Mouse (Mus musculus) MN1 (cell line): ENCODE measurements around the gene Sf3b6.
A peak's percentile ranks its signal among the peaks of the same experiment; 100 is the strongest.

Experiments used
- DNase-seq: peaks from one replicate; pipeline ENCODE4 v3.0.0-alpha.2; 2016; ENCODE audit warnings: low spot score

Sf3b6 gene

GRCm38 (mm10) chr12:4841392-4841887 is 24.1 kb downstream of the Sf3b6 start, which contains the start of gene Fkbp1b:
TSS of gene Fkbp1b (minus strand) at chr12:4841591.
- DNase-seq: peak; percentile 74

DNA sequence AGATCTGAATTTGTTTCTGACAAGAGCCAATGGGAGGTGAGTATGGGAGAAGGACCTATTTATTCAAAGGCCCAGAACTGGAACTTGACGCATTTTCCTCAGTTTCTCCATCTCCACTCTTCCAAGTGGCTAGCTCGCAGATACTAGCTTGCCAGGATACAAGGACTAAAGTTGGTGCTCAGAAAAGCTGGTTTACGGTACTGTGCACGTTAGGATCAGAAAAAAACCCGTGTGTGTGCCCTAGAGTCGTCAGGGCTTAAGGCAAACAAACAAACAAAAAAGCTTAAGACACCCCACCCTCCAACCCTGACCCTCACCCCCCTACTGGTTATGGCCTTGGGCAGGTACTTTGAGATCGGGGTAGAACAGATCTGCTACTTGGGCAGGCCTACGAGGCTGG is 25.1 kb downstream of the Sf3b6 start:
- DNase-seq: no peak

DNA sequence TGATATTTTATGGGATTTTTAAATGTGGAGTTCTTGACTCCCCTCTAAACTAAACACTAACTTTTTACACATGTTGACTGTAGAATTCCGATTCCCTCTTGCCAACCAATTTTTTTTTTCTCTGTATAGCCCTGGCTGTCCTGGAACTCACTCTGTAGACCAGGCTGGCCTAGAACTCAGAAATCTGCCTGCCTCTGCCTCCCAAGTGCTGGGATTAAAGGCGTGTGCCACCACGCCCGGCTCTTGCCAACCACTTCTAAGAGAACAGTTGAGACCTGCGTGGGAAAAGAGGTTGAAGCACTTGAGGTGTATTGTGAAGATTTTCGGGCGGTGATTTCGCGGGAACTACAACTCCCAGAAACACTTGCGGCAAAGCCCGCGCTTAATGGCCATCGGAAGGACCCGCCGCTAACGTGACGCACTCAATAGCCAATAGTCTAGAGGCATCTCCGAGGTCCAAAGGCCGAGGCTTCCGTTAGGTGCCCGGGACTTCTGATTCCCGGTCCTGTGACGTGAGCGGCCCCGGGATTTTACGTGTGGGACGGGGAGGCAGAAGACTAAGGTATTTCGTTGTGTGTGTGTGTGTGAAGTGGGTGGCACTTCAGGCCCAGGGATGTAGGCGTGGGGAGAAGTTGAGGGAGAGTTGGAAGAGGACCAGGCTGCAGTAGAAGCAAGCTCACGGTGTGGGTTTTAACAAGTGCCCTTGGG is 25.7 kb downstream of the Sf3b6 start, which contains the start of gene Wdcp:
Wdcp (plus strand) TSS at position 414 of the 708 bp plus-strand sequence.
- peak; percentile 97 for DNase-seq

DNA sequence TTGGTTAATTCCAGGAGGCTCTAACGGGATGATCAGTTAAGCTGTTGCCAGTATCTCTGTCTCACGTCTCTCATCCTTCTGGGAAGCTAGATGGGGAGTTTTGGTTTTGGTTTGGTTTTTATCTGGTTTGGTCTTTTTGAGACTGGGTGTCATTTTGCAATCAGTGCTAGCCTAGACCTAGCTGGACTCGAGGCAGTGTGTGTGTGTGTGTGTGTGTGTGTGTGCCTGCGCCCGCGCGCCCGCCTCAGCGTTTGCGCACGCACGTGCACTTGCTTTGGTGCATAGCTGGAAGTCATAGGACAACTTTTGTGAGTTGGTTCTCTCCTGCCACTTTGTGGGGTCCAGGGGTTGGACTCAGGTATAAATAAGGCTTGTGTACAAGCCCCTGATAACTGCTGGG is 26.4 kb downstream of the Sf3b6 start:
- DNase-seq: peak; percentile 59

GRCm38 (mm10) chr12:4856160-4856559 is 38.8 kb downstream of the Sf3b6 start:
- DNase-seq: no peak

DNA sequence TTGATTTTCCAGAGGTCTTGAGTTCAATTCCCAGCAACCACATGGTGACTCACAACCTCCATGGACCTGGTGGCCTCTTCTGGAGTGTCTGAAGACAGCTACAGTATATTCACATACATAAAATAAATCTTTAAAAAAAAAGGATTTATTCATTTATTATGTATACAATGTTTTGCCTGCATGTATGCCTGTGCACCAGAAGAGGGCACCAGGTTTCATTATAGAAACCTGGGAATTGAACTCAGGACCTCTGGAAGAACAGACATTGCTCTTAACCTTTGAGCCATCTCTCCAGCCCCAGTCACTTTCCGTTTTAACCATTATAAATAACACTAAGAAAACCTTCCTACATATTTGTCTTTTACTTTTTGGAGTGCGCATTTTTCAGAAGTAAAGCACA is 39.5 kb downstream of the Sf3b6 start:
- no peak for DNase-seq

DNA sequence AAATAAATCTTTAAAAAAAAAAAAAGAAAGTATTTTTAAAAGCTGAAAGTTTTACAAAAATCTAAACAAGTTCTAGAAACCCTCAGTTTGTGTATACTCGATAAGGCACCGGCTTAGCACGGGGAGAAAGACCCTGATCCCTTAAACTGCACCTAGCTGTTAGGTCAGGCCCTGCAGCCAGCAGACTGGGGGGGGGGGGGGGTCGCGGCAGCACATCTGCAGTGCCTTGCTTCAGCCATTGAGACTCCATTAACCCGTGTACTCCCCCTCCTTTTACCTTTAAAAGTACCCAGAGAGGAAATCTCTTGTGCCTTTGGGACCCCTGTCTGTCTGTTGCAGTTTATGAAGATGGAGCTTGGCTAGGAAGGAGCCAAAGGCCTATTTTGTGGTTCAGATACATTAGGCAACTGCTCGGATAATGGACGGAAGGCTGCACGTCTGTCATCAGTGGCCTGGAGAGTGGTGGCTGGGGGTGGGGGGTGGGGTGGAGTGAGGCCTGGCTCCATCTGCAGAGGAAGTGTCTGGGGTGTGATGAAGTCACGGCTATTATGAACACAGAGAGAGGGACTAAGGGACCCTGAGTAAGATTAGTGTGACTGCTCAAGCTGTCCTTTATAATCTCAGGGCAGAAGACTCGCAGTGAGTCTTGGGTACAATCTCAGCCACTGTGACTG is 42.0 kb downstream of the Sf3b6 start:
- DNase-seq: peak; percentile 51

DNA sequence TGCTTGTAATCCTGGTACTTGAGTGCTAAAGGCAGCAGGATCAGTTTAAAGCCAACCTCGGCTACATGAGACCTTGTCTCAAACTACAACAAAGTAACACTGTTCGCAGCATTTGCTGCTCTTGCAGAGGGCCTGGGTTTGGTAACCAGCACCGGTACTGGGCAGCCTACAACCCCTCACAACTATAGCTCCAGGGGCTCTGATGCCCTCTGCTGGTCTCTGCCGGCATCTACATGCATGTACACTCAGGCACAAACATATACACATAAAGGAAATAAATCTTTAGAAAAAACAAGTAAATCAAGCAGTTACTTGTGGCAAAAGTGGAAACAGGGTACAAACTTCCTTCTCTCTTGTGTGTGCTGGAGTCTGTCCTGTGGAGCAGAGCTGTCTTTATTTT is 45.3 kb downstream of the Sf3b6 start:
- no peak for DNase-seq

- peak; percentile 78 for DNase-seq
These were observed 46.5 kb downstream of the Sf3b6 start for GRCm38 (mm10) chr12:4863654-4864337.

- peak; percentile 25 for DNase-seq
These were observed 47.0 kb downstream of the Sf3b6 start for GRCm38 (mm10) chr12:4864338-4864690.

GRCm38 (mm10) chr12:4868924-4869323 is 51.6 kb downstream of the Sf3b6 start:
- DNase-seq: no peak

DNA sequence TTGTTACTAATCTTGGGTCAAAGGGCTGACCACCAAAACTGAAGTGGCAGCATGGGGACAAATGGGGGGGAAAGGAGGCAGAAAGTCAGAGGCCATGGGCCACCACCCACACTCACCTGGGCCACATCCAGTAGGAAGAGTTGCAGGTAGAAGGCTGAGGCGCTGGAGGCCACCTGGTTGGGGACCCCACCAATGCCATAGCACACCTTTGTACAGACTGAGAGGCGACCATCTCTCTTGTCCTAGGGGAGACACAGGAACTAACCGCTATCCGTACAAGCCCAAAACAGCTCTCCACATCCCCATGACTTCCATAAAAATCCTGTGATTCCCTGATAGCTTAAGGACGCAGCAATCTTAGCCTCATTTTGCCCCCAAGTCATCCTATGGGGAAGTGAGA is 53.9 kb downstream of the Sf3b6 start:
- no peak for DNase-seq

DNA sequence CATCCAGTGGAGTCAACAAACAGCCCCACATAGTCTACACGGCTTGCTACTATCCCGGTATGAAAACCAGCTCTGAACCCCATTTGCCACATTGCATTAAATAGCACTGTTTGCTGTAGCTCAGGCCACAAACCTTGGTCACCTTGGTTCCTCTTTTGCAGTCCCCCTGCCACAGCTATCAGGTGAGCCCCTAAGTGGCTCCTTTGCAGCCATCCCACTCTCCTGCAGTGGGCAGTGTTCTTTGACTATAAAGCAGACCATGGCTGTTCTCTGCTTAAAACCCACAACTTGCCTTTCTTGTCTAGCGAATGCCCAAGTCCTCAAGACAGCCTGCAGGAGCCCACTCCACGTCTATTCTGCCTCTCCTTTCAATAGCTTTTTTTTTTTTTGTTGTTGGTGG is 54.9 kb downstream of the Sf3b6 start:
- no peak for DNase-seq

GRCm38 (mm10) chr12:4872983-4873477 is 55.7 kb downstream of the Sf3b6 start:
- DNase-seq: no peak

DNA sequence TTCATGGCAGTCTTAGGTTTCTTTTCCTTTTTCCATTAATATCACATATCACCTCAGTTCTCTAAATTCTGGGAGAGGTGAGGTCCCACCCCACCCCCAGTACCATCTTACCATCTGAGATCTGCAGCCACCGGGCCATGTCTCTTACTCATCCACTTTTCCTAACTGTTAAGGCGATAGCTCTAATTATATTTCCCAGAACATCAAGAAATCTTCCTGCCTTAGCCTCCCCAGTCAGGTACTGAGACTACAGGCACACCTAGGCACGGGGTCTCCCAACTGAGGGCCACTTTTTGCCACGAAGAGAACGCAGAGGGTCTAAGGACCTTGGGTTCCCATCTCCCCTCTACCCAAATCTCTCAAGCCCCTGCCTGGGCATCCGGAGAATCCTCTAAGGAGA is 56.2 kb downstream of the Sf3b6 start:
- DNase-seq: no peak

- peak; percentile 79 for DNase-seq
These were observed 57.0 kb downstream of the Sf3b6 start, which contains the start of gene Mfsd2b for GRCm38 (mm10) chr12:4874161-4874927. TSS of gene Mfsd2b (minus strand) at chr12:4874359.

- no peak for DNase-seq
These were observed 58.3 kb downstream of the Sf3b6 start for GRCm38 (mm10) chr12:4875623-4876022.
